Mouse (Mus musculus) right cerebral cortex, postnatal 36 days (tissue): ENCODE measurements around the gene Sbk3.
"Not testable (repeated sequence)": the region's sequence is repeated elsewhere in the genome, so short reads cannot be mapped to it uniquely, and the experiment has no call there.

Experiments
- DNase-seq, 2 experiments: peaks; one replicate each; pipeline ENCODE4 v3.0.0; 2022; ENCODE audit warnings: low spot score in 2 of 2, mixed read lengths in 1 of 2

Gene Sbk3

GRCm38 (mm10) chr7:4971068-4971467 lies at the start of gene Sbk3:
Gene Sbk3 (minus strand): TSS chr7:4971168.
- DNase-seq: no peak

DNA sequence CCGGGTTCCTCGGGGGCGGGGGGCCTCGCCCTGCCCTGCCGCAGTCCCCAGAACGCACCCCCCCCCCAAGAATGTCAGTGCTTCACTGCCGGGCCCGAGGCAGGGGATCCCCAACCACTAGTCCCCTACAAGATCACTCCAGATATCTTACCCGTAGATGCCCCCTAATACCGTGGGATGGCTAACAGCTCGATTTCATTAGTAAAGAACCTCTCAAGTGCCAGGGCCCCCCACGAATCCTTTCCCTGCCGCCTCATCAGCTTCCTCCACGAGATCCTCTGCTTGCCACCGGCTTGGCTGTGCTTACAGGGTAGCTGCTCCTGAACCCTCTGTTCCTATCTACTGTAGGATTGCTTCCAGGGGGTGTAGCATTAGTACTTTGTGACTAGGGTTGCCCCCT lies 49.7 kb upstream of the Sbk3 start:
- DNase-seq: no peak

- DNase-seq: peak; percentile 99 to 100
Measured at GRCm38 (mm10) chr7:5020000-5020681, 49.2 kb upstream of the Sbk3 start, which contains the start of the genes Zfp865 and Ccdc106. Gene Zfp865 (plus strand): TSS chr7:5020376. Gene Ccdc106 (plus strand): TSS chr7:5020553.

DNA sequence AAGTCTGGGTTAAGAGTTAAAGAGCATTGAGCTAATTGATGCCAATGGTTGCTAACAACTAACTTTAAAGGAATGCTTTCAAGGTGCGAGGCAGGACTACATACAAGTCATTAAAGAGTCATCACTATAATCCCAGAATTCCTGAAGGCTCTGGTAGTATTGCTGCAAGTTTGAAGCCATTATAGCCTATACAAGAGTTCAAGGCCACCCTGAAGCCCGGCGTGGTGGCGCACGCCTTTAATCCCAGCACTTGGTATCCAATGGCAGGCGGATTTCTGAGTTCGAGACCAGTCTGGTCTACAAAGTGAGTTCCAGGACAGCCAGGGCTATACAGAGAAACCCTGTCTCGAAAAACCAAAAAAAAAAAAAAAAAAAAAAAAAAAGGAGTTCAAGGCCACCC lies 48.6 kb upstream of the Sbk3 start:
- DNase-seq: not testable (repeated sequence)

DNA sequence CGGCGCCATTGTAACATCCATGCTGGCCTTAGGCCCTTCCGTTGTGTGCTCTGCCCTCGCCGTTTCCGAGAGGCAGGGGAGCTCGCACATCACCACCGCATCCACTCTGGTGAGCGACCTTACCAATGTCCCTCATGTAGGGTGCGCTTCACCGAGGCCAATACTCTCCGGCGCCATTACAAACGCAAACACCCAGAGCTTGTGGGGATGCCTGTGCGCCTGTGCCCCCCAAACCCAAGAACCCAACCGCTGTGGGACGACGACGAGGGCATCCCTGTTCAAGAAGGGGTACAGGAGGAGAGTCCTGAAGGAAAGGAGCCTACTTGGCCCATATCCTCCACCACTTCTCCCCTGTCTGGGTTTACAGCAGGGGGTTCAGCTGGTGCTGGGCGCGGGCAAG lies 47.0 kb upstream of the Sbk3 start:
- no peak for DNase-seq

DNA sequence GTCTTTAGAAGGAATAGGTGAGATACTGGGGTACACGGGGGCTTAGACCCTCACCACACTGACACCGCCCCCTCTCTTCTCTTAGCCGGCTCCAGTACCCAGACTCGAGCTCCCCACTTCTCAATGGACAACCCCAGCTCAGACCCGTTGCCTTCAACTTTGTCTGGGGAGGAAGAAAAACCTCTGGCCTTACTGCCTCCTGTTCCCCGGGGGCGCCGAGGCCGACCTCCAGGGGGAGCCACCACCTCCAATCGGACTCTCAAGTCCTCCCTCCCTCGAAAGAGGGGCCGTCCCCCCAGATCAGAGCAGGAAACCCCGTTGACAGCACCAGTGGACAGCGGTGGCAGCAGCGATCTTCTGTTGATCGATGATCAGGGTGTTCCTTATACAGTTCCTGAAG lies 46.4 kb upstream of the Sbk3 start:
- no peak for DNase-seq

DNA sequence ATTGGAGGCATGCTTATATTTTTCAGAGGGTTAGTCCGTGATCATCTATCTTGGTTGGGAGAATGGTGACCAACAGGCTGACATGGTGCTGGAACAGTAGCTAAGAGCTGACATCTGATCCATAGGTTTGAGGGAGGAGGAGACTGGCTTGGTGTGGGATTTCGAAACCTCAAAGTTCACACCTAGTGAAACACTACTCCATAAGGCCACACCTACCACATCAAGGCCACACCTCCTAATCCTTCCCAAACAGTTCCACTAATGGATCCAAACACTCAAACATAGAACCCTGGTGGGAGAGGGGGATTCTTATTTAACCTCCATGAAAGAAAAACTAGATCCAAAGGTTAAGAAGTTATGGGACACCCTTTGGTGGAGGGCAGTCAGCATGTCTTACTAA lies 46.0 kb upstream of the Sbk3 start:
- no peak for DNase-seq

DNA sequence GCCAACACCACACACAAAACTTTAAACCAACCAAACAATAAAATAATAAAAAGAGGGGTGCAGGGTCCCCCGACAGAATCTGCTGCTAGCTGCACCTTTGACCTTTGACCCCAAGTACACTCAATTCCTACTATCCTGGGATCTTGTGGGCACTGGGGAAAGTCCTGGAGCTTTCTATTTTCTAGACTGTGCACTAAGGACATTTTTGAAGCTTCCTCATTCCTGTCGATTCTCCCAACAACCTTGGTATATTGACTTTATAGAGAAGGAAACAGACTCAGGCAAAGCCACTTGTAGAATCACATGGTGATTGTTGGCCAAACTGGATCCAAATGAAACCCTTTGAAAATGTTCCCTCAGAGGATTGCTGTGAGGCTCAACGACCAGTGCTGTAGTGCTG lies 45.1 kb upstream of the Sbk3 start:
- DNase-seq: no peak

DNA sequence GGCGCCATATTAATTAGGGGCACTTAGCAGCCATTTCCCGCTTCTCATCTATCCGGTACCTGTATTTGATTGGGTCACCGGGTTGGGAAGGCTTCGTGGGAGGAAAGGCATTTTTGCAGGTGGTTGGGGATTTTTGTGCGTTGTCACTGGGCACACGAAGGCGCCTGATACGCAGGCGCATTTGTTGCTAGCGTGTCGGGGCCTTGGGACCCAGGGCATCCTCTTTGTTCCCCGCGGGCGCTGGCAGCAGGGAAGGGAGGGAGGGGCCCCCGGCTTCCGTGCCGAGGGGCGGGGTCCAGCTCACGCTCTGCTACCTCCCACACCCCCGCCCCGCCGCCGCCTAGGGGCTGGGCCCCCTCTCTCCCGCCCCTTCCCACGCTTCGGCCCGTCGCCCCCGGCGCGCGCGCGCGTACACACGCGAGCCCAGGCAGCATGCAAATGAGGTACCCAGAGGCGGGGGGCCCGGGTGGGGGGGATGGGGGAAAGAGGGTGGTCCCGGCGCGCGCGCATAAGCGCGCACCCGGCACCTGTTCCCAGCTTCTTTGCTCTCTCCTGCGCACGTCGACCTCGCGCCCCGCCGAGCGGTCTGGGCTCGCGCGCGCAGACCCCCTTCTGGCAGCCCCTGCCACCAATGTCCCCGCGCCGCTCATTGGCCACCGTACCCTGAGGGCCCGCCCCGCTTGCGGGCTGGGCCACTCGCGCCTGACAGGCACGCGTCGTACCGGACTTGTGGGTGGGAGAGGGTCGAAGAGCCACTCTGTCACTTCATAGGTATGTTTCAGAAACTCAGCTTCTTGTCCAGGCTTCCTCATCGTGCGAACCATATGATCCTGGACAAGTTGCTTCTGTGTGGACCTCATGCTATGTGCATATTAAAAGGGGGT lies 44.4 kb upstream of the Sbk3 start, which contains the start of gene Gm44973:
Gene Gm44973 (plus strand): TSS at position 379 of the 884 bp plus-strand sequence.
- DNase-seq: peak; percentile 87 to 89

DNA sequence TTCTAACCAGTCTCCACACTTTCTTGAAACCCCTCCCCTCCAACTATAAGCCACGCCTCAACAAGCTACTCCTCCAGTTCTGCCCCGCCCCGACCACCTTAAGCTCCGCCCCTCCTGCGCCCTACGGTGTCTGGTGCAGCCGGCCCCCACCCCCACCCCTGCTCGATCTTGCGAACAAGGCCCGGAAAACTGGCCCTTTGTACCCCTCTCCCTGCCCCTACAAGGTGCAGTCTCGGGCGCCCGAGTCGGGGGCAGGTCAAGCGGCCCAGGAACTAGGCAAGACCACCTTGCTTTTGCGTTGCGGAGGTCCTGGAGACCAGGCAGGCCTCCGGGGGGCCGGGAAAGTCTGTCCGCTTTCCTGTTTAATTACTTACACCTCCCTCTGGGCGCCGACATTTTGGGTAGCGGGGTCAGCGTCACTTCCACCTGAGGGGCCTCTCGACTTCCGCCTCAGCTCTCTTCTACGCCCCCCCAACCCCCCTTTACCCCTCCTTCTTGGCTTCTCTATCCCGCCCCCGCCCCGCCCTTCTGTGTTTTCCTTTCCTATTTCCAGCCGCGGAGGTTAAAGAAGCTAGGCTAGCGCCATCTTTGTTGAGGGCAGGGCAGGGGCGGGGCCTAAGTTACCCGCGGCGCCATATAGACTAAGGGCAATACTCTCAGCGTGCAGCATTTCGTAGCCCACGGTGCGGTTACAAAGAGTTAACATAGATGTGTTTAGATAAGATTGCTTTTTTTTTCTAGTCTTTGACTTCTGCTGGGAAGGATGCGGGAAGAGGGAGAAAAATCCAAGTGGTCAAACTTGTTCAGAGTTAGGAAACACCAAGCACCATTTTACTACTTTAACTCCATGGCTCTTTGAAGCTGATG lies 43.5 kb upstream of the Sbk3 start, which contains the start of the genes Zfp524 and Fiz1:
Gene Zfp524 (plus strand): TSS at position 165 of the 867 bp plus-strand sequence.
Gene Fiz1 (minus strand): TSS at position 447 of the 867 bp plus-strand sequence.
- peak; percentile 96 for DNase-seq

DNA sequence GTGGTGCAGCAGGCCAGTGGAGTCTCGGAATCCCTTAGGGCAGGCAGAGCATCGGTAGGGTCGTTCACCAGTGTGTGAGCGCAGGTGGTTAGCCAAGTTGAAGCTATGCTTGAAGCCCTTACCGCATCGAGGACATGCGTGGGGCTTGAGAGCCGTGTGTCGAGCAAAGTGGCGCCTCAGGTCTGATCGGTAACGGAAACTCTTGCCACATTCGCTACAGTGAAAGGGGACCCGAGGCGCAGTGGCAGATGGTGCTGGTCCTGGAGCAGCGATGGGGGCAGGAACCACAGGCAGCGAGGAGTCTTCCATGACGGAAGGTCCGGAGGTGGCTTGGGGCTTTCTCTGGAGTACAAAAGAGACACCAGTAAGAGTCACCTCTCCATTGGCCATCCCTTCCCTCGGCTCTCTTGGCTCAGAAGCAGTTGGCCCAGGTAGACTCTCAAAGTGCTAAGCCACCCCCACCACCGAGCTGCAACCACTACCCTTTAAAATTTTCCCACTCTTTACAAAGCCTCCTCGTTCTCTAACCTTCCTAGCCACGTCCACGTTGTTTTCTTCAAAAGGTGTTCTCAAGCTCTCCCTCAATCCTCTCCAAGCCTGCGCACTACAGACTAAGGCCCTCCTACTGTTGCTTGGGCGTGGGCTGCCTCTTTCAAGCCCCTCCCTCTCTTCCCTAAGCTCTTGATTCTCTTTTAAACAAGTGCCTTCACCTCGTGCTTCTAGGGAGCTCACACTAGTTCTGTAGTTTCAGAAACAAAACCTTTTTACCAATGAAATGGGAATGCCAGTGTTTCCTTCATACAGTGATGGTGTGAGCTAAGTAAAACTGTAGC lies 41.9 kb upstream of the Sbk3 start:
- no peak for DNase-seq

GRCm38 (mm10) chr7:5008229-5008628 lies 37.3 kb upstream of the Sbk3 start:
- DNase-seq: no peak

GRCm38 (mm10) chr7:5002876-5003275 lies 31.9 kb upstream of the Sbk3 start:
- not testable (repeated sequence) for DNase-seq

GRCm38 (mm10) chr7:4999876-5000275 lies 28.9 kb upstream of the Sbk3 start:
- no peak for DNase-seq

- DNase-seq: no peak
Measured at GRCm38 (mm10) chr7:4996934-4997333, 26.0 kb upstream of the Sbk3 start.

DNA sequence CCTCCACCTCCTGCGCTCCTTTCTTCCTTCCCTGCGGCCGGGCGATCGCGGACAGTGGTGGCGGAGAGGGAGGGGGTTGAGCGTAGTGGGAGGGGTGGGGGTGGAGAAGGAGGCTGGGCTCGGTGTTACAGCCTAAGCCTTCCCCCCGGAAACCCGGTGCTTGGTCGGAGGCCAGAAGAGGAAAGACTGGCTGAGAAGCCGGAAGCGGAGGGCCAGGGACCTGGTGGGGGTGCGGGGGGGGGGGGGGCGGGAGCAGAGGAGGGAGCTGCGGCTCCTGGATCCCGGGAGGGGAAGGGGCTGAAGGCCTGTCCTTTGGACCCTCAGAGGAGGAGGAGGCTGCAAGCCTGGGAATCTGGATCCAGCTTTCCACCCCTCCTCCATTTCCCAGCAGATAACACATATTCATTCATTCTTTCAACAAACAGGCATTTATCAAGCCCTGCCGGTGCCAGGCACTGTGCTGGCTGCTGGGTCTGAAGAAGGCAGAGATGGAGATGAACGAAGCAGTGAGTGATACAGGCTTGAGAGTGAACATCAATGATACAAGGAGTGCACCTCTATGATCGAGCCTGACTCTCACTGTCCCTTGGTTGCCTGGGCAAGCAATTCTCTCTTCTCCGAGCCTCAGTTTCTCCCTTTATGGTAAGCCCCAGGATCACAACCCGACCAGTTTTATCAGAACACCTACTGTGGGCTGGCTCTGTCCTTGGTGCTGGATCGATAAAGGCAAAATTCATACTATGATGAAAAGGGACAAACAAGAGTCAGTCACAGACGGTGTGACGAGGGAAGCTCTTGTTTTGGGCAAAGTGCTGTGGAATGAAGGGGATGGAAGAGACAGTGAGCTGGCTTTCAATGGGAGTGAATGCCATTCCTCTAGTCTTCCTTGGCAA lies 25.3 kb upstream of the Sbk3 start, which contains the start of gene Zfp579:
Gene Zfp579 (minus strand): TSS at position 156 of the 893 bp plus-strand sequence.
- DNase-seq: peak; percentile 84 to 86

DNA sequence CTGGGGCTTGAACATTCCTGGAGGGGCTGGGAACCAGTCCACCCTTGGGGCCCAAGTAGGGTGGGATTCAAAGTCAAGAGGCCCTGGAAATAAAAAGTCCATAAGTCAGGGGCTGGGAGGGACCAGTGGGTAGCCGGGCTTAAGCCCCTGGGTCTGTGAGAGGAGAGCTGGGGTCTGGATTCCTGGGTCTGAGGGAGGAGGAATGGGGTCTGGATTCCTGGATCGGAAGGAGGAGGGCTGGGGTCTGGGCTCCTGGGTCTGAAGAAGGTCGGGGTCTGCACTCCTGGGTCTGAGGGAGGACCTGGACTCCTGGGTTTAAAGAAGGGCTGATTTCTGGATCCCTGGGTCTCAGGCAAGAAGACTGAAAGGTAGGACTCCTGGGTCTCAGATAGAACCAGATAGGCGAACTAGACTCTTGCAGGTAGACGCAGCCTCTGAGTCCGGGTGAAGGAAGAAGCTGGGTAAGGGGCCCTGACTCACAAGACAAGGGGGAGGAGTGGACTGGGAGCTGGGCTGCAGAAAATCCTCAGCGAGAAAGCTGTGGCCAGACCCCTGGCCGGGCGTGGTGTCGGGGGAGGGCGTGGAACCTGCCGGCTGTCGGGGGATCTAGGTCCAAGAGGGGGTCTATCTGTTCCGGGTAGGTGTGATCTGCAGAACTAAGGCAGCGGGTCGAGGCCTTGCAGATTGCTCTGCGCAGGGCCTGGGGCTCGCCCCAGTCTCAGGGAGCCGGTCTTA lies 24.5 kb upstream of the Sbk3 start:
- no peak for DNase-seq

DNA sequence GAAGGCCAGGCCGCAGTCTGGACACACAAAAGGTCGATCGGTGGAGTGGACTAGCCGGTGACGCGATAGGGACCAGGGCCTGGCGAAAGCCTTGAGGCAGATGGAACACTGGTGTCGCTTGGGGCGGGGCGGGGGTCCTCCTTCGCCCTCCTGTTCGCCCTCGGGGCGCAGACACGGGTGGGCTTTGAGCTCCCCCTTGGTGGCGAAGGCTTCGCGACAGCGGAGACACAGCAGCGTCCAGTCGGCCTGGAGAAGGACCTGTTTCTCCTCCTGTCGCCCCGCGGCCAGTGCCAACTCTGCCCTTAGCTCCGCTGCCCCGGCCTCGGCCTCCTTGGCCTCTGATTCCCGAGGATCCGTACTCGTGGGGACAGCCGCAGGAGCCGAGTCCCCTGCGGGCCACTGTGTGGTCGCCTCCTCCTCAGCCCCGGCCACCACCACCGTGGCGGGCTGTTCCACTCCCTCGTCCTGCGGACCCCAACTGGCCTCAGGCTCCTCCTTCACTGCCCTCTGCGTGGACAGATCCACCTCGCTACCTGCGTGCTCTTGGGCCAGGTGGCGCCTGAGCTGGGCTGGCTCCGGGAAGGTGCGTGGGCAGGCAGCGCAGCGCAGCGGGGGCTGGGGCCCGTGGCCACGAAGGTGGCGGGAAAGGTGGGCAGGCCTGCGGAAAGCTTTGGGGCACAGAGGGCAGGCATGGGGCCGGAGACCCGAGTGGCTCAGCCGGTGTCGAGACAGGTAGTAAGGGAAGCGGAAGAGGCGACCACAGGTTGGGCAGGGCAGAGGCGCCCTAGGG lies 23.2 kb upstream of the Sbk3 start:
- DNase-seq: no peak
